18 mouse cellular contexts compared by ENCODE assay signal in genomic region chr15:11380616-11381015, GRCm38 (mm10). TPM values are rescaled to one million over a fixed set of nuclear protein-coding genes. Genes with fewer than 3 reads are reported as not detected.
DNase-seq lines count a peak whose midpoint lies in the region; ATAC-seq lines count a peak whose summit lies in the region.
"Had no signal": no experiment of that assay in that cellular context is flagged by ENCODE, and none has a peak within 500 bp of the region (broad histone marks: within the 10 kb centered on the region; RNA-seq: fewer than 3 reads in every experiment).

No protein-coding gene starts in this region.

- H3K9ac ChIP-seq in forebrain, embryonic 11.5 days (ENCODE audit: low read length) = no peak overlapping the region
- no peak overlapping the region for H3K9ac ChIP-seq in forebrain, embryonic 16.5 days (replicated peaks; ENCODE audit: low read depth, low read length)
- H3K9ac ChIP-seq in midbrain, embryonic 13.5 days (replicated peaks) = no peak overlapping the region
- H3K9ac ChIP-seq in neural tube, embryonic 14.5 days (replicated peaks; ENCODE audit: low read depth, low read length) = no peak overlapping the region
- no peak overlapping the region for H3K9ac ChIP-seq in neural tube, embryonic 15.5 days (replicated peaks)
- H3K9ac ChIP-seq: embryonic facial prominence, embryonic 12.5 days; embryonic facial prominence, embryonic 15.5 days; heart, embryonic 15.5 days; hindbrain, embryonic 13.5 days had no signal

- ATAC-seq in forebrain, embryonic 11.5 days (replicated peaks; ENCODE audit: low FRiP score) = 0 out of 2 replicates have a peak, but pooled peaks have one; percentile 18
- ATAC-seq in forebrain, embryonic 16.5 days = no peak
- peak; percentile 34; the same call in 1 of the 2 replicates for ATAC-seq in midbrain, embryonic 13.5 days
- peak; percentile 55; the same call in 1 of the 2 replicates for ATAC-seq in neural tube, embryonic 14.5 days (ENCODE audit: low read depth)
- ATAC-seq in neural tube, embryonic 15.5 days (ENCODE audit: low FRiP score) = no peak
- ATAC-seq: Patski had no signal

- no peak overlapping the region for H3K4me3 ChIP-seq in forebrain, embryonic 11.5 days (ENCODE audit: low read depth, low read length)
- no peak overlapping the region for H3K4me3 ChIP-seq in forebrain, embryonic 16.5 days (replicated peaks; ENCODE audit: low read length)
- H3K4me3 ChIP-seq in heart, embryonic 10.5 days = no peak overlapping the region
- H3K4me3 ChIP-seq in midbrain, embryonic 13.5 days (replicated peaks) = no peak overlapping the region
- H3K4me3 ChIP-seq in midbrain, embryonic 10.5 days = no peak overlapping the region
- H3K4me3 ChIP-seq in neural tube, embryonic 14.5 days (ENCODE audit: low read depth, low read length) = no peak overlapping the region
- H3K4me3 ChIP-seq in neural tube, embryonic 15.5 days (replicated peaks) = no peak overlapping the region
- H3K4me3 ChIP-seq: embryonic facial prominence, embryonic 12.5 days; embryonic facial prominence, embryonic 15.5 days; heart, adult 2 months; heart, embryonic 15.5 days; hindbrain, embryonic 13.5 days had no signal

- no peak overlapping the region for H3K27ac ChIP-seq in forebrain, embryonic 11.5 days (ENCODE audit: low read depth, low read length)
- no peak overlapping the region for H3K27ac ChIP-seq in forebrain, embryonic 16.5 days (ENCODE audit: low read length)
- H3K27ac ChIP-seq in heart, embryonic 10.5 days = no peak overlapping the region
- H3K27ac ChIP-seq in midbrain, embryonic 13.5 days = no peak overlapping the region
- no peak overlapping the region for H3K27ac ChIP-seq in midbrain, embryonic 10.5 days (replicated peaks)
- no peak overlapping the region for H3K27ac ChIP-seq in neural tube, embryonic 14.5 days (ENCODE audit: low read depth, low read length)
- no peak overlapping the region for H3K27ac ChIP-seq in neural tube, embryonic 15.5 days (replicated peaks)
- H3K27ac ChIP-seq: embryonic facial prominence, embryonic 12.5 days; embryonic facial prominence, embryonic 15.5 days; heart, adult 2 months; heart, embryonic 15.5 days; hindbrain, embryonic 13.5 days had no signal

- H3K4me2 ChIP-seq in forebrain, embryonic 11.5 days (ENCODE audit: low read depth, low read length, severe bottlenecking) = no peak overlapping the region
- H3K4me2 ChIP-seq in forebrain, embryonic 16.5 days (ENCODE audit: low read length) = no peak overlapping the region
- no peak overlapping the region for H3K4me2 ChIP-seq in midbrain, embryonic 13.5 days (replicated peaks)
- H3K4me2 ChIP-seq in neural tube, embryonic 14.5 days (ENCODE audit: low read depth, low read length) = no peak overlapping the region
- no peak overlapping the region for H3K4me2 ChIP-seq in neural tube, embryonic 15.5 days
- H3K4me2 ChIP-seq: embryonic facial prominence, embryonic 12.5 days; embryonic facial prominence, embryonic 15.5 days; heart, embryonic 11.5 days; heart, embryonic 15.5 days; hindbrain, embryonic 13.5 days had no signal

- H3K27me3 ChIP-seq in forebrain, embryonic 11.5 days (ENCODE audit: control insufficient read depth, insufficient read depth, low read length) = no peaks in the 10 kb centered on the region
- H3K27me3 ChIP-seq in forebrain, embryonic 16.5 days (replicated peaks; ENCODE audit: control insufficient read depth, insufficient read depth, low read length) = no peaks in the 10 kb centered on the region
- H3K27me3 ChIP-seq in heart, embryonic 10.5 days (ENCODE audit: insufficient read depth, poor library complexity, severe bottlenecking) = no peaks in the 10 kb centered on the region
- no peaks in the 10 kb centered on the region for H3K27me3 ChIP-seq in midbrain, embryonic 13.5 days
- H3K27me3 ChIP-seq in midbrain, embryonic 10.5 days (ENCODE audit: low read depth, poor library complexity, severe bottlenecking) = no peaks in the 10 kb centered on the region
- no peaks in the 10 kb centered on the region for H3K27me3 ChIP-seq in neural tube, embryonic 14.5 days (ENCODE audit: control insufficient read depth, insufficient read depth, low read length)
- H3K27me3 ChIP-seq in neural tube, embryonic 15.5 days (replicated peaks) = no peaks in the 10 kb centered on the region
- H3K27me3 ChIP-seq: embryonic facial prominence, embryonic 12.5 days; embryonic facial prominence, embryonic 15.5 days; heart, embryonic 15.5 days; hindbrain, embryonic 13.5 days had no signal

- DNase-seq in forebrain, embryonic 11.5 days (ENCODE audit: low spot score) = no peak
- DNase-seq in heart, embryonic 10.5 days (ENCODE audit: low spot score) = peak; percentile 51
- DNase-seq in heart, postnatal 4 days = no peak
- no peak for DNase-seq in midbrain, embryonic 10.5 days (ENCODE audit: low spot score)
- DNase-seq: adrenal gland, postnatal 36 days; gastrocnemius, postnatal 25 days; heart, adult 2 months; heart, postnatal 36 days had no signal

- WGBS in forebrain, embryonic 11.5 days = 78% methylated on average over 8 of the region's 8 CpGs
- WGBS in forebrain, embryonic 16.5 days = 75% methylated on average over 8 of the region's 8 CpGs
- 80% methylated on average over 8 of the region's 8 CpGs for WGBS in heart, embryonic 10.5 days
- WGBS in midbrain, embryonic 13.5 days = 82% methylated on average over 8 of the region's 8 CpGs
- WGBS in midbrain, embryonic 10.5 days = 82% methylated on average over 8 of the region's 8 CpGs
- WGBS in neural tube, embryonic 14.5 days = 84% methylated on average over 8 of the region's 8 CpGs
- WGBS in neural tube, embryonic 15.5 days = 79% methylated on average over 8 of the region's 8 CpGs

- H3K4me1 ChIP-seq in forebrain, embryonic 11.5 days (replicated peaks; ENCODE audit: control insufficient read depth, insufficient read depth, low read length) = no peaks in the 10 kb centered on the region
- H3K4me1 ChIP-seq in forebrain, embryonic 16.5 days (replicated peaks; ENCODE audit: control insufficient read depth, insufficient read depth, low read length) = no peaks in the 10 kb centered on the region
- no peaks in the 10 kb centered on the region for H3K4me1 ChIP-seq in heart, embryonic 10.5 days
- H3K4me1 ChIP-seq in midbrain, embryonic 13.5 days (replicated peaks) = no peaks in the 10 kb centered on the region
- H3K4me1 ChIP-seq in midbrain, embryonic 10.5 days = no peaks in the 10 kb centered on the region
- H3K4me1 ChIP-seq in neural tube, embryonic 14.5 days (ENCODE audit: control insufficient read depth, insufficient read depth, low read length) = no peaks in the 10 kb centered on the region
- H3K4me1 ChIP-seq in neural tube, embryonic 15.5 days = 0 out of 2 replicates have a peak, but pooled peaks cover 4% of the 10 kb centered on the region
- H3K4me1 ChIP-seq: embryonic facial prominence, embryonic 12.5 days; heart, embryonic 15.5 days; hindbrain, embryonic 13.5 days had no signal

- H3K36me3 ChIP-seq in forebrain, embryonic 11.5 days (ENCODE audit: control insufficient read depth, insufficient read depth, low read length) = peaks cover 11% of the 10 kb centered on the region
- peaks cover 12% of the 10 kb centered on the region for H3K36me3 ChIP-seq in forebrain, embryonic 16.5 days (ENCODE audit: control insufficient read depth, insufficient read depth)
- H3K36me3 ChIP-seq in heart, embryonic 10.5 days = peaks cover 33% of the 10 kb centered on the region
- peaks cover 32% of the 10 kb centered on the region for H3K36me3 ChIP-seq in midbrain, embryonic 13.5 days
- peaks cover 33% of the 10 kb centered on the region for H3K36me3 ChIP-seq in midbrain, embryonic 10.5 days
- H3K36me3 ChIP-seq in neural tube, embryonic 14.5 days (ENCODE audit: control insufficient read depth, insufficient read depth, low read length) = peaks cover 19% of the 10 kb centered on the region
- peaks cover 26% of the 10 kb centered on the region for H3K36me3 ChIP-seq in neural tube, embryonic 15.5 days

- no peaks in the 10 kb centered on the region for H3K9me3 ChIP-seq in forebrain, embryonic 11.5 days (ENCODE audit: control insufficient read depth, low read length)
- H3K9me3 ChIP-seq in forebrain, embryonic 16.5 days (ENCODE audit: control insufficient read depth, low read length) = no peaks in the 10 kb centered on the region
- H3K9me3 ChIP-seq in heart, embryonic 10.5 days = no peaks in the 10 kb centered on the region
- no peaks in the 10 kb centered on the region for H3K9me3 ChIP-seq in midbrain, embryonic 13.5 days
- H3K9me3 ChIP-seq in midbrain, embryonic 10.5 days (replicated peaks) = no peaks in the 10 kb centered on the region
- no peaks in the 10 kb centered on the region for H3K9me3 ChIP-seq in neural tube, embryonic 14.5 days (ENCODE audit: control insufficient read depth, low read length)
- no peaks in the 10 kb centered on the region for H3K9me3 ChIP-seq in neural tube, embryonic 15.5 days (replicated peaks)
- H3K9me3 ChIP-seq: embryonic facial prominence, embryonic 12.5 days; embryonic facial prominence, embryonic 15.5 days; heart, embryonic 15.5 days; hindbrain, embryonic 13.5 days had no signal

RNA-seq across cellular contexts. Expression of gene Tars, which starts 18.8 kb away (rescaled TPM):
- 86.2 and 108 TPM in 2 replicates for polyA plus RNA-seq in forebrain, embryonic 11.5 days (2014; fragmentation: Nextera tagmentation; extraction: Ambion mirVana)
- 52.6 and 57.6 TPM in 2 replicates for polyA plus RNA-seq in forebrain, embryonic 16.5 days (2015; fragmentation: Nextera tagmentation; extraction: Ambion mirVana)
- polyA plus RNA-seq in heart, embryonic 10.5 days (2016; fragmentation: Nextera tagmentation; extraction: Ambion mirVana) = 63.6 and 80.2 TPM in 2 replicates
- total RNA-seq in heart, postnatal 4 days (2021) = 10 to 100 TPM; 33.0 TPM
- polyA plus RNA-seq in midbrain, embryonic 13.5 days (2015; fragmentation: Nextera tagmentation; extraction: Ambion mirVana) = 54.6 and 56.2 TPM in 2 replicates
- 86.7 and 88.2 TPM in 2 replicates for polyA plus RNA-seq in midbrain, embryonic 10.5 days (2016; fragmentation: Nextera tagmentation; extraction: Ambion mirVana)
- 45.4 and 50.0 TPM in 2 replicates for polyA plus RNA-seq in neural tube, embryonic 14.5 days (2014; fragmentation: Nextera tagmentation; extraction: Ambion mirVana)
- 41.1 and 48.6 TPM in 2 replicates for polyA plus RNA-seq in neural tube, embryonic 15.5 days (2015; fragmentation: Nextera tagmentation; extraction: Ambion mirVana)

Comparison
In these comparisons a context has a peak if more than half of its experiments do, and no peak if none do; other contexts are left out.
1. ATAC-seq: peak in forebrain, embryonic 11.5 days (single experiment), midbrain, embryonic 13.5 days (single experiment) and neural tube, embryonic 14.5 days (single experiment); none in forebrain, embryonic 16.5 days (single experiment) and neural tube, embryonic 15.5 days (single experiment).